In the genomic region with DNA sequence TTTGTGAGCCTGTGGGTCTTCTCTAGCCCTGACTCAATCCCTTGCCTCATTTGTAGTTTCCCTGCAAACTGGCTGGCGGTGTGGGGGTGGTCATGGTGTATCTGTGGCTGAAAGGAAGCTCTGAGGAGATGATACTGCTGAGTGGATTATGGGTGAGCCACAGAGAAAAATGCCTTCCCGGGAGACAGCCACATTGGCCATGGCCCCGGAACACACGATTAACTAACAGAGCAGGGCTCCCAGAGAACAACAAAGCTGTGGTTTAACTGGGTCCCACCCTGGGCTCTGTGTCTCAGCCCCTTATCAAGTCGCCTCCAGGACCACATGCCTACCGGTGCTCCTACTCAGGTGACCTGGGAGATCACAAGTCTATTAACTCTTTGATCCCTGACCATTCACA, we compare ENCODE assay signal across 18 mouse cellular contexts.
"Had no signal": no experiment of that assay in that cellular context is flagged by ENCODE, and none has a peak within 500 bp of the region (broad histone marks: within the 10 kb centered on the region; RNA-seq: fewer than 3 reads in every experiment).

No protein-coding gene starts in this region.

- DNase-seq: lung, adult 18-20 months; lung, embryonic 14.5 days; lung, postnatal 10 days; lung, postnatal 4 days; retina, postnatal 1 day; right cerebral cortex, adult 18-20 months; right cerebral cortex, postnatal 25 days; right cerebral cortex, postnatal 4 days; spleen, adult 18-20 months; thymus, adult 18-20 months; thymus, postnatal 14 days; thymus, postnatal 36 days had no signal

- H3K9me3 ChIP-seq: midbrain, embryonic 12.5 days; neural tube, embryonic 15.5 days had no signal

- H3K36me3 ChIP-seq: liver, embryonic 12.5 days; neural tube, embryonic 15.5 days had no signal

- H3K27ac ChIP-seq: liver, embryonic 12.5 days; liver, embryonic 14.5 days; midbrain, embryonic 12.5 days; neural tube, embryonic 12.5 days; neural tube, embryonic 15.5 days had no signal

- H3K4me1 ChIP-seq: liver, embryonic 12.5 days had no signal

- H3K4me2 ChIP-seq: liver, embryonic 12.5 days; lung, embryonic 14.5 days; midbrain, embryonic 12.5 days; neural tube, embryonic 12.5 days; neural tube, embryonic 15.5 days had no signal

- H3K27me3 ChIP-seq: midbrain, embryonic 12.5 days; neural tube, embryonic 12.5 days; neural tube, embryonic 15.5 days had no signal

- ATAC-seq: liver, embryonic 12.5 days had no signal

- H3K9ac ChIP-seq: liver, embryonic 12.5 days; liver, embryonic 14.5 days; lung, embryonic 14.5 days; midbrain, embryonic 12.5 days; neural tube, embryonic 12.5 days; neural tube, embryonic 15.5 days had no signal

- H3K4me3 ChIP-seq: liver, embryonic 12.5 days; midbrain, embryonic 12.5 days; myocyte; neural tube, embryonic 12.5 days; neural tube, embryonic 15.5 days had no signal
